Mouse (Mus musculus) heart, postnatal 0 days (tissue): Measurements from ENCODE around the gene Pde4b. TPM values are rescaled to one million over a fixed set of nuclear protein-coding genes. Genes with fewer than 3 reads are reported as not detected.

ENCODE experiments used
- ATAC-seq: fragments of 200-750 bp; cut with Nextera tagmentation; 2 replicates; pipeline ENCODE4 v1.8.0; 2017; ENCODE audit warnings: low read depth, moderate number of reproducible peaks, moderate library complexity; ENCODE audit not compliant: insufficient read depth
- DNase-seq: peaks from one replicate; pipeline ENCODE4 v3.0.0-alpha.2; 2016; ENCODE audit warnings: low spot score
- H3K27ac ChIP-seq: fragments of 300-500 bp; sonication (generic); 2 replicates; pipeline ENCODE4 v1.5.1; 2014; ENCODE audit warnings: low read depth, mild to moderate bottlenecking
- H3K27me3 ChIP-seq: fragments of 300-500 bp; sonication (generic); 2 replicates; pipeline ENCODE4 v1.6.1; 2014; ENCODE audit warnings: low read length, mixed read lengths; ENCODE audit not compliant: control insufficient read depth, insufficient read depth
- H3K36me3 ChIP-seq: fragments of 300-500 bp; sonication (generic); replicated peaks from 2 replicates; pipeline ENCODE4 v1.6.1; 2014; ENCODE audit warnings: low read length, mixed read lengths; ENCODE audit not compliant: control insufficient read depth, insufficient read depth
- H3K4me1 ChIP-seq: fragments of 300-500 bp; sonication (generic); 2 replicates; pipeline ENCODE4 v1.6.1; 2014; ENCODE audit warnings: antibody characterized with exemption; ENCODE audit not compliant: control insufficient read depth, insufficient read depth
- H3K4me2 ChIP-seq: fragments of 300-500 bp; sonication (generic); 2 replicates; pipeline ENCODE4 v1.6.1; 2014; ENCODE audit warnings: low read depth, mild to moderate bottlenecking, low read length, moderate library complexity
- H3K4me3 ChIP-seq: fragments of 300-500 bp; sonication (generic); 2 replicates; pipeline ENCODE4 v1.5.1; 2014; ENCODE audit warnings: low read depth, low read length
- H3K9ac ChIP-seq: fragments of 300-500 bp; sonication (generic); replicated peaks from 2 replicates; pipeline ENCODE4 v1.6.1; 2014; ENCODE audit warnings: low read depth, low read length, mixed read lengths
- H3K9me3 ChIP-seq: fragments of 300-500 bp; sonication (generic); replicated peaks from 2 replicates; pipeline ENCODE4 v1.6.1; 2016; ENCODE audit warnings: low read length; ENCODE audit not compliant: control insufficient read depth
- CTCF ChIP-seq: IDR thresholded peaks from 2 replicates; pipeline ENCODE4 v1.5.1; 2016; ENCODE audit warnings: antibody characterized with exemption, control low read depth, low read depth
- EP300 ChIP-seq: IDR thresholded peaks from 2 replicates; pipeline ENCODE4 v1.6.1; 2016; ENCODE audit warnings: antibody characterized with exemption, low read depth
- WGBS: fragments of 180-500 bp; shearing (Covaris S2); extraction: QIAGEN DNeasy Blood & Tissue Kit; methylation state at CpG from one replicate; pipeline ENCODE4 v1.1.7; 2014; 5-methylcytosine and 5-hydroxymethylcytosine counted together
- polyA plus RNA-seq: library from polyadenylated mRNA; unstranded; fragments of >200 nt; fragmentation: Nextera tagmentation; extraction: Ambion mirVana; gene quantifications from 2 replicates; pipeline ENCODE4 v1.2.1, GENCODE M21; 2015
- total RNA-seq: library from RNA; depleted of rRNA; stranded (reverse); fragments of >200 nt; gene quantifications from 2 replicates; pipeline ENCODE4 v1.2.3, GENCODE M21; 2014; ENCODE audit warnings: low replicate concordance

The Pde4b gene
- total and polyA plus RNA-seq, 2 experiments from 2014 or later, result 30.8 to 50.1 TPM

GRCm38 (mm10) chr4:102318596-102318995 lies 231.3 kb downstream of the Pde4b start:
- H3K9ac ChIP-seq, result no peak overlapping the region
- no peaks in the 10 kb centered on the region for H3K9me3 ChIP-seq
- no peak for ATAC-seq
- H3K27ac ChIP-seq, result no peak overlapping the region
- no peaks in the 10 kb centered on the region for H3K27me3 ChIP-seq
- H3K4me3 ChIP-seq, result no peak overlapping the region
- no peak overlapping the region for H3K4me2 ChIP-seq
- no peak for DNase-seq
- no peaks in the 10 kb centered on the region for H3K36me3 ChIP-seq
- WGBS, result 86% methylated on average over 6 of the region's 6 CpGs
- no peak for TF ChIP-seq EP300
- TF ChIP-seq CTCF, result no peak
- peaks cover 7% of the 10 kb centered on the region; the same call in 1 of the 2 replicates for H3K4me1 ChIP-seq

GRCm38 (mm10) chr4:102321340-102321739 lies 234.0 kb downstream of the Pde4b start:
- no peak overlapping the region for H3K9ac ChIP-seq
- ATAC-seq (no peak), DNase-seq (no peak)
- TF ChIP-seq CTCF (peak; percentile 42), EP300 (no peak)
- no peak overlapping the region for H3K4me2 ChIP-seq
- no peaks in the 10 kb centered on the region for H3K27me3 ChIP-seq
- H3K9me3 ChIP-seq, result no peaks in the 10 kb centered on the region
- H3K4me3 ChIP-seq, result no peak overlapping the region
- H3K4me1 ChIP-seq, result no peaks in the 10 kb centered on the region
- H3K36me3 ChIP-seq, result no peaks in the 10 kb centered on the region
- 70% methylated on average over 3 of the region's 3 CpGs for WGBS
- H3K27ac ChIP-seq, result no peak overlapping the region

- Histone ChIP-seq H3K27ac (no peak overlapping the region), H3K4me1 (peaks cover 9% of the 10 kb centered on the region; the same call in 1 of the 2 replicates), H3K36me3 (no peaks in the 10 kb centered on the region), H3K4me2 (no peak overlapping the region), H3K27me3 (no peaks in the 10 kb centered on the region), H3K9ac (no peak overlapping the region), H3K4me3 (no peak overlapping the region), H3K9me3 (no peaks in the 10 kb centered on the region)
- WGBS, result 83% methylated on average over 2 of the region's 2 CpGs
- TF ChIP-seq CTCF (no peak), EP300 (no peak)
- no peak for ATAC-seq
- no peak for DNase-seq
Observed at GRCm38 (mm10) chr4:102332386-102332785, 245.0 kb downstream of the Pde4b start.

GRCm38 (mm10) chr4:102332885-102333284 lies 245.5 kb downstream of the Pde4b start:
- peak; percentile 73 for ATAC-seq
- H3K9me3 ChIP-seq, result no peaks in the 10 kb centered on the region
- 60% methylated on average over 4 of the region's 4 CpGs for WGBS
- no peaks in the 10 kb centered on the region for H3K27me3 ChIP-seq
- DNase-seq, result no peak
- H3K9ac ChIP-seq, result no peak overlapping the region
- no peak overlapping the region for H3K4me3 ChIP-seq
- TF ChIP-seq CTCF, result no peak
- no peak for TF ChIP-seq EP300
- no peak overlapping the region for H3K4me2 ChIP-seq
- peaks cover 9% of the 10 kb centered on the region; the same call in 1 of the 2 replicates for H3K4me1 ChIP-seq
- no peaks in the 10 kb centered on the region for H3K36me3 ChIP-seq
- H3K27ac ChIP-seq, result no peak overlapping the region

GRCm38 (mm10) chr4:102346911-102347492 lies 259.7 kb downstream of the Pde4b start:
- H3K36me3 ChIP-seq, result no peaks in the 10 kb centered on the region
- H3K4me2 ChIP-seq, result no peak overlapping the region
- peaks cover 11% of the 10 kb centered on the region; the same call in 1 of the 2 replicates for H3K4me1 ChIP-seq
- no peaks in the 10 kb centered on the region for H3K9me3 ChIP-seq
- H3K27ac ChIP-seq, result no peak overlapping the region
- WGBS, result 85% methylated on average over 4 of the region's 4 CpGs
- no peak for ATAC-seq
- no peak for TF ChIP-seq EP300
- no peak for TF ChIP-seq CTCF
- no peak for DNase-seq
- H3K4me3 ChIP-seq, result no peak overlapping the region
- no peak overlapping the region for H3K9ac ChIP-seq
- H3K27me3 ChIP-seq, result no peaks in the 10 kb centered on the region
